Mouse (Mus musculus): Measurements from ENCODE around the gene H2al2a.
"Not testable (repeated sequence)": the region's sequence is repeated elsewhere in the genome, so short reads cannot be mapped to it uniquely, and the experiment has no call there.

The H2al2a gene

GRCm38 (mm10) chr2:18027448-18028139 is 30.8 kb upstream of the H2al2a start:
- DNase-seq, result peak; percentile 95

GRCm38 (mm10) chr2:18026116-18026947 is 29.6 kb upstream of the H2al2a start:
- DNase-seq, result peak; percentile 50

- DNase-seq, result no peak
Measured at GRCm38 (mm10) chr2:18025781-18026115, 29.0 kb upstream of the H2al2a start.

GRCm38 (mm10) chr2:18025116-18025515 is 28.4 kb upstream of the H2al2a start:
- DNase-seq, result no peak

GRCm38 (mm10) chr2:18022886-18023285 is 26.1 kb upstream of the H2al2a start:
- DNase-seq, result no peak

- no peak for DNase-seq
Measured at GRCm38 (mm10) chr2:18019122-18019521, 22.4 kb upstream of the H2al2a start.

GRCm38 (mm10) chr2:18017321-18017720 is 20.6 kb upstream of the H2al2a start:
- no peak for DNase-seq

GRCm38 (mm10) chr2:18016639-18017038 is 19.9 kb upstream of the H2al2a start:
- no peak for DNase-seq

GRCm38 (mm10) chr2:18015581-18015980 is 18.8 kb upstream of the H2al2a start:
- no peak for DNase-seq

- DNase-seq, result no peak
Measured at GRCm38 (mm10) chr2:18012866-18013265, 16.1 kb upstream of the H2al2a start.

GRCm38 (mm10) chr2:18011226-18011625 is 14.5 kb upstream of the H2al2a start:
- DNase-seq, result no peak

GRCm38 (mm10) chr2:18005137-18005536 is 8.4 kb upstream of the H2al2a start:
- no peak for DNase-seq

- DNase-seq, result no peak
Measured at GRCm38 (mm10) chr2:18004286-18004685, 7.5 kb upstream of the H2al2a start.

- no peak for DNase-seq
Measured at GRCm38 (mm10) chr2:18002306-18002705, 5.5 kb upstream of the H2al2a start.

- DNase-seq, result no peak
Measured at GRCm38 (mm10) chr2:17989562-17989961, 7.2 kb downstream of the H2al2a start.

GRCm38 (mm10) chr2:17989115-17989514 is 7.6 kb downstream of the H2al2a start:
- DNase-seq, result no peak

- DNase-seq, result no peak
Measured at GRCm38 (mm10) chr2:17986694-17987093, 10.1 kb downstream of the H2al2a start.

GRCm38 (mm10) chr2:17984774-17985173 is 12.0 kb downstream of the H2al2a start:
- no peak for DNase-seq

GRCm38 (mm10) chr2:17982747-17983146 is 14.0 kb downstream of the H2al2a start:
- no peak for DNase-seq

- DNase-seq, result no peak
Measured at GRCm38 (mm10) chr2:17978706-17979105, 18.1 kb downstream of the H2al2a start.

- DNase-seq, result not testable (repeated sequence)
Measured at GRCm38 (mm10) chr2:17978251-17978650, 18.5 kb downstream of the H2al2a start.

- DNase-seq, result not testable (repeated sequence)
Measured at GRCm38 (mm10) chr2:17977645-17978044, 19.1 kb downstream of the H2al2a start.

GRCm38 (mm10) chr2:17975601-17976327 is 21.0 kb downstream of the H2al2a start:
- no peak for DNase-seq

Measured in right cerebral cortex, postnatal 4 days (tissue).